Mouse (Mus musculus) urinary bladder, adult 18-20 months (tissue): Measurements from ENCODE around the gene Agxt2.

Experiments
- DNase-seq, 2 experiments: peaks; one replicate each; pipeline ENCODE4 v3.0.0; 2022; ENCODE audit warnings: low spot score in 2 of 2, mixed read lengths in 2 of 2

The Agxt2 gene

GRCm38 (mm10) chr15:10426545-10427266 is 68.4 kb downstream of the Agxt2 start:
- DNase-seq, result no peak

- no peak for DNase-seq
Measured at GRCm38 (mm10) chr15:10436893-10437292, 78.6 kb downstream of the Agxt2 start.

GRCm38 (mm10) chr15:10439963-10440362 is 81.6 kb downstream of the Agxt2 start:
- no peak for DNase-seq

DNA sequence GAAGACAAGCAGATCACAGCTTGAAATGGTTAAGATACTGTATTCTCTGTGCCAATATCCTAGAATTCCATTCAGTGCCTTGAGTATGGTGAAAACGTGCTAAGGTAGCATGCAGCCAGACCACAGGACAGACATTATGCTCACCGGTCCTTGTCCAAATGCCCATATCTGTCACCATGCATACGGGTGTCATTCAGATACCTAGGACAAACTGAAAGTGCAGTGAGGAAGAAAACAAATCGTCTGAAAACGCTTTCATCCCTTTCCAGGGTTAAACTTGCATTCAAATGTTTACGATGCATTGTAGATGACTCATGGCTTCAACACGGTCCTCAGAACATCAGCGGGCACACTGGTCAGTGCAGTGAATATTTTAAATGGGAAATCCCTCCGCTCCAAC is 83.2 kb downstream of the Agxt2 start:
- DNase-seq, result no peak

DNA sequence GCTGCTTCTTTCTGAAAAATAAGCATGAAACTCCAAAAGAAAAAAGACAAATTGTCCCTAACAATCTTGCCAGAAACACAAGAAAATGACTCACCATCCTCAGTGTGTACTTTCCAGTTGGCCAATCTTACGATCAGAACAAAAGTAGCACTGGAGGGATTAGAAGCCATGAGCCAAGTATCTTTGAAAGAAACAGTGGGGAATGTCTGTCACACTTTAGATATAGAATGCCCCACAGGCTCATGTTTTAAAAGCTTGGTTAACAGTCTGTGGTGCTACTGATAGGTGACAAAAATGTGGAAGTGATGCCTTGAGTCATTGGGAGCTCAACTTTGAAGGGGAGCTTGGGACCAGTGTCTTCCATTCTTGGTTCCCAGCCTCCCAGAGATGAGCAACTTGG is 83.9 kb downstream of the Agxt2 start:
- DNase-seq, result no peak

DNA sequence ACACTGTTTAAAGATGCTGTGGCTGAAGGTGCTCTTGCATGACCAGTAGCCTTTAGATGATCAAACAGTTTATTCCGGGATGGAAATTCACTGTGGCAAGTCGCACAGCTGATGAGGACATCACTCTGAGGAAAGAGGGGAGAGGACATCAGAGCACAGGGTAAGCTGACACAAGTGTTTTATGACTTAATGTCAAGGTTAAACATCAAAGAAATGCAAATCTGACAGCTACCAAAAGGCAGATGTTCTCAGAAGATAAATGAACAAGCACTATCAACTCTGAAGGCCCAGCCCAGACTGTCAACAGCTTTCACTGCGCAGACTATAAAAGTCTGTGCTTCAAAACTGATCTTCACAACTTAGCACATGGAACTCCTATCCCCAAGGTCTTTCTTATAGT is 88.8 kb downstream of the Agxt2 start:
- DNase-seq, result no peak
